Mouse (Mus musculus): ENCODE results near the gene Plekha6. TPM values are rescaled to one million over a fixed set of nuclear protein-coding genes. Genes with fewer than 3 reads are reported as not detected.

Plekha6 gene
- polyA plus RNA-seq, 1 experiment from 2014 or later, result 3.2 TPM

GRCm38 (mm10) chr1:133298816-133299215 lies 134.8 kb downstream of the Plekha6 start:
- WGBS, result 62% methylated on average over 14 of the region's 14 CpGs
- no peak for ATAC-seq

GRCm38 (mm10) chr1:133302540-133302939 lies 138.5 kb downstream of the Plekha6 start:
- H3K9me3 ChIP-seq (ENCODE audit: low read length), result no peaks in the 10 kb centered on the region
- TF ChIP-seq CTCF (IDR thresholded peaks at IDR 0.05) (no peak), EP300 (IDR thresholded peaks at IDR 0.05) (no peak)
- no peak overlapping the region for H3K4me3 ChIP-seq (ENCODE audit: low read depth, low read length)
- H3K27me3 ChIP-seq (replicated peaks; ENCODE audit: insufficient read depth, low read length), result no peaks in the 10 kb centered on the region
- H3K4me1 ChIP-seq (ENCODE audit: insufficient read depth, low read depth, low read length), result 0 out of 2 replicates have a peak, but pooled peaks cover 7% of the 10 kb centered on the region
- no peak overlapping the region for H3K9ac ChIP-seq (replicated peaks; ENCODE audit: low read depth)
- H3K27ac ChIP-seq (ENCODE audit: low read length), result no peak overlapping the region
- DNase-seq (ENCODE audit: low spot score), result peak; percentile 85
- H3K36me3 ChIP-seq (ENCODE audit: insufficient read depth, low read length), result no peaks in the 10 kb centered on the region
- ATAC-seq, result peak; percentile 85
- 14% methylated on average over 3 of the region's 3 CpGs for WGBS
- H3K4me2 ChIP-seq (replicated peaks; ENCODE audit: low read depth, low read length), result no peak overlapping the region

More at GRCm38 (mm10) chr1:133298816-133299215, 134.8 kb downstream of the Plekha6 start:
- Histone ChIP-seq H3K4me3 (ENCODE audit: low read depth, low read length) (no peak overlapping the region), H3K27ac (ENCODE audit: low read length) (no peak overlapping the region), H3K9ac (replicated peaks; ENCODE audit: low read depth) (no peak overlapping the region), H3K4me2 (replicated peaks; ENCODE audit: low read depth, low read length) (no peak overlapping the region), H3K36me3 (ENCODE audit: insufficient read depth, low read length) (no peaks in the 10 kb centered on the region), H3K4me1 (ENCODE audit: insufficient read depth, low read depth, low read length) (0 out of 2 replicates have a peak, but pooled peaks cover 7% of the 10 kb centered on the region), H3K9me3 (ENCODE audit: low read length) (no peaks in the 10 kb centered on the region), H3K27me3 (replicated peaks; ENCODE audit: insufficient read depth, low read length) (no peaks in the 10 kb centered on the region)
- DNase-seq (ENCODE audit: low spot score), result no peak
- TF ChIP-seq EP300 (IDR thresholded peaks at IDR 0.05), result no peak
- TF ChIP-seq CTCF (IDR thresholded peaks at IDR 0.05), result no peak

- H3K4me1 ChIP-seq (ENCODE audit: insufficient read depth, low read depth, low read length), result 0 out of 2 replicates have a peak, but pooled peaks cover 7% of the 10 kb centered on the region
- H3K27ac ChIP-seq (ENCODE audit: low read length), result no peak overlapping the region
- no peak overlapping the region for H3K9ac ChIP-seq (replicated peaks; ENCODE audit: low read depth)
- H3K4me3 ChIP-seq (ENCODE audit: low read depth, low read length), result no peak overlapping the region
- H3K9me3 ChIP-seq (ENCODE audit: low read length), result no peaks in the 10 kb centered on the region
- H3K27me3 ChIP-seq (replicated peaks; ENCODE audit: insufficient read depth, low read length), result no peaks in the 10 kb centered on the region
- H3K4me2 ChIP-seq (replicated peaks; ENCODE audit: low read depth, low read length), result no peak overlapping the region
- DNase-seq (ENCODE audit: low spot score) (peak; percentile 75), ATAC-seq (peak; percentile 28)
- H3K36me3 ChIP-seq (ENCODE audit: insufficient read depth, low read length), result no peaks in the 10 kb centered on the region
- no peak for TF ChIP-seq EP300 (IDR thresholded peaks at IDR 0.05)
- peak; percentile 93 for TF ChIP-seq CTCF (IDR thresholded peaks at IDR 0.05)
- WGBS, result 9% methylated on average over 4 of the region's 4 CpGs
Measured at GRCm38 (mm10) chr1:133306842-133307241, 142.8 kb downstream of the Plekha6 start.

- no peaks in the 10 kb centered on the region for H3K36me3 ChIP-seq (ENCODE audit: insufficient read depth, low read length)
- no peak overlapping the region for H3K27ac ChIP-seq (ENCODE audit: low read length)
- TF ChIP-seq EP300 (IDR thresholded peaks at IDR 0.05), result no peak
- TF ChIP-seq CTCF (IDR thresholded peaks at IDR 0.05), result peak; percentile 79
- no peak overlapping the region for H3K9ac ChIP-seq (replicated peaks; ENCODE audit: low read depth)
- H3K9me3 ChIP-seq (ENCODE audit: low read length), result no peaks in the 10 kb centered on the region
- DNase-seq (ENCODE audit: low spot score) (peak; percentile 80), ATAC-seq (no peak)
- 0 out of 2 replicates have a peak, but pooled peaks cover 5% of the 10 kb centered on the region for H3K4me1 ChIP-seq (ENCODE audit: insufficient read depth, low read depth, low read length)
- H3K4me2 ChIP-seq (replicated peaks; ENCODE audit: low read depth, low read length), result no peak overlapping the region
- no peak overlapping the region for H3K4me3 ChIP-seq (ENCODE audit: low read depth, low read length)
- WGBS, result 10% methylated on average over 6 of the region's 6 CpGs
- H3K27me3 ChIP-seq (replicated peaks; ENCODE audit: insufficient read depth, low read length), result no peaks in the 10 kb centered on the region
Measured at GRCm38 (mm10) chr1:133307318-133307717, 143.3 kb downstream of the Plekha6 start.

GRCm38 (mm10) chr1:133309652-133310267 lies 145.8 kb downstream of the Plekha6 start, which contains the start of gene Golt1a:
Golt1a (plus strand) TSS chr1:133309800.
- H3K4me2 ChIP-seq (replicated peaks; ENCODE audit: low read depth, low read length), result no peak within 1 kb of the TSS
- H3K27ac ChIP-seq (ENCODE audit: low read length), result no peak within 1 kb of the TSS
- no peak within 1 kb of the TSS for H3K4me3 ChIP-seq (ENCODE audit: low read depth, low read length)
- no peak for TF ChIP-seq EP300 (IDR thresholded peaks at IDR 0.05)
- no peak for TF ChIP-seq CTCF (IDR thresholded peaks at IDR 0.05)
- no peaks in the 10 kb centered on the region for H3K27me3 ChIP-seq (replicated peaks; ENCODE audit: insufficient read depth, low read length)
- 53% methylated on average over 14 of the region's 14 CpGs for WGBS
- no peaks in the 10 kb centered on the region for H3K4me1 ChIP-seq (ENCODE audit: insufficient read depth, low read depth, low read length)
- H3K9ac ChIP-seq (replicated peaks; ENCODE audit: low read depth), result no peak within 1 kb of the TSS
- DNase-seq (ENCODE audit: low spot score), result peak; percentile 60
- peak; percentile 59 for ATAC-seq
- no peaks in the 10 kb centered on the region for H3K9me3 ChIP-seq (ENCODE audit: low read length)
- H3K36me3 ChIP-seq (ENCODE audit: insufficient read depth, low read length), result no peaks in the 10 kb centered on the region

GRCm38 (mm10) chr1:133311240-133311639 lies 147.2 kb downstream of the Plekha6 start:
- no peaks in the 10 kb centered on the region for H3K27me3 ChIP-seq (replicated peaks; ENCODE audit: insufficient read depth, low read length)
- no peak overlapping the region for H3K4me3 ChIP-seq (ENCODE audit: low read depth, low read length)
- DNase-seq (ENCODE audit: low spot score) (no peak), ATAC-seq (no peak)
- 62% methylated on average over 4 of the region's 4 CpGs for whole genome bisulfite sequencing
- no peaks in the 10 kb centered on the region for H3K36me3 ChIP-seq (ENCODE audit: insufficient read depth, low read length)
- TF ChIP-seq CTCF (IDR thresholded peaks at IDR 0.05) (peak; percentile 54), EP300 (IDR thresholded peaks at IDR 0.05) (no peak)
- no peaks in the 10 kb centered on the region for H3K9me3 ChIP-seq (ENCODE audit: low read length)
- no peak overlapping the region for H3K27ac ChIP-seq (ENCODE audit: low read length)
- no peaks in the 10 kb centered on the region for H3K4me1 ChIP-seq (ENCODE audit: insufficient read depth, low read depth, low read length)
- H3K9ac ChIP-seq (replicated peaks; ENCODE audit: low read depth), result no peak overlapping the region
- no peak overlapping the region for H3K4me2 ChIP-seq (replicated peaks; ENCODE audit: low read depth, low read length)

All from lung, postnatal 0 days (tissue).